Comparison of ENCODE assay signal across 28 mouse cellular contexts in genomic region chr3:57748576-57749267, GRCm38 (mm10). TPM values are rescaled to one million over a fixed set of nuclear protein-coding genes. Genes with fewer than 3 reads are reported as not detected.
"Had no signal": no experiment of that assay in that cellular context is flagged by ENCODE, and none has a peak within 500 bp of the region (broad histone marks: within the 10 kb centered on the region; RNA-seq: fewer than 3 reads in every experiment).

No protein-coding gene starts in this region.

- H3K4me1 ChIP-seq: intestine, embryonic 15.5 days; limb, embryonic 10.5 days; limb, embryonic 13.5 days; liver, embryonic 12.5 days; liver, embryonic 15.5 days; lung, embryonic 15.5 days; neural tube, embryonic 12.5 days; neural tube, embryonic 15.5 days had no signal

- H3K4me3 ChIP-seq: intestine, embryonic 15.5 days; limb, embryonic 10.5 days; limb, embryonic 13.5 days; liver, embryonic 12.5 days; liver, embryonic 15.5 days; lung, embryonic 15.5 days; neural tube, embryonic 12.5 days; neural tube, embryonic 15.5 days had no signal

- ATAC-seq: intestine, embryonic 15.5 days; liver, embryonic 12.5 days had no signal

- H3K9me3 ChIP-seq: intestine, embryonic 15.5 days; limb, embryonic 10.5 days; limb, embryonic 13.5 days; liver, embryonic 12.5 days; liver, embryonic 15.5 days; lung, embryonic 15.5 days; neural tube, embryonic 12.5 days; neural tube, embryonic 15.5 days had no signal

- H3K9ac ChIP-seq: intestine, embryonic 15.5 days; limb, embryonic 13.5 days; liver, embryonic 12.5 days; liver, embryonic 15.5 days; lung, embryonic 15.5 days; neural tube, embryonic 12.5 days; neural tube, embryonic 15.5 days had no signal

- DNase-seq: kidney, adult 18-20 months; kidney, adult 9 months; kidney, postnatal 14 days; kidney, postnatal 4 days; layer of hippocampus, adult 9-11 months; liver; lung, adult 18-20 months; lung, postnatal 14 days; midbrain, embryonic 14.5 days; right cerebral cortex, adult 18-20 months; right cerebral cortex, postnatal 25 days; thymus, adult 2 months; thymus, postnatal 25 days had no signal

- H3K27me3 ChIP-seq: intestine, embryonic 15.5 days; limb, embryonic 13.5 days; liver, embryonic 12.5 days; liver, embryonic 15.5 days; lung, embryonic 15.5 days; neural tube, embryonic 12.5 days; neural tube, embryonic 15.5 days had no signal

- H3K27ac ChIP-seq: intestine, embryonic 15.5 days; limb, embryonic 10.5 days; limb, embryonic 13.5 days; liver, embryonic 12.5 days; liver, embryonic 15.5 days; lung, embryonic 15.5 days; macrophage; neural tube, embryonic 12.5 days; neural tube, embryonic 15.5 days had no signal

- H3K36me3 ChIP-seq: intestine, embryonic 15.5 days; limb, embryonic 10.5 days; limb, embryonic 13.5 days; liver, embryonic 12.5 days; liver, embryonic 15.5 days; lung, embryonic 15.5 days; neural tube, embryonic 12.5 days; neural tube, embryonic 15.5 days had no signal

RNA-seq across cellular contexts. Expression of gene Ankub1, which starts 56.1 kb away (rescaled TPM):
- total RNA-seq: megakaryocyte-erythroid progenitor cell, adult 5-6 weeks; midbrain, postnatal 0 days had no signal
- polyA plus RNA-seq: kidney, embryonic 16.5 days; limb, embryonic 10.5 days; liver, embryonic 12.5 days; liver, embryonic 15.5 days; macrophage; midbrain, embryonic 11.5 days; neural tube, embryonic 12.5 days; spleen, adult 2 months; stomach, embryonic 16.5 days had no signal
